Mouse (Mus musculus): ENCODE measurements around the gene Adcy4. TPM values are rescaled to one million over a fixed set of nuclear protein-coding genes. Genes with fewer than 3 reads are reported as not detected.

Gene Adcy4
- total and polyA plus RNA-seq, 2 experiments from 2014 or later: 10.6 to 17.4 TPM

GRCm38 (mm10) chr14:55781310-55781709, 2.6 kb downstream of the Adcy4 start:
- peak; percentile 81 for DNase-seq (ENCODE audit: low spot score)
- WGBS: 18% methylated on average over 14 of the region's 14 CpGs
- Histone ChIP-seq H3K9me3 (replicated peaks; ENCODE audit: control insufficient read depth, low read length) (no peaks in the 10 kb centered on the region), H3K27me3 (ENCODE audit: control insufficient read depth, insufficient read depth, low read length) (peaks cover 27% of the 10 kb centered on the region), H3K36me3 (replicated peaks; ENCODE audit: control insufficient read depth, insufficient read depth, low read length) (peaks cover 4% of the 10 kb centered on the region; the same call in 1 of the 2 replicates), H3K27ac (ENCODE audit: low read depth) (no peak overlapping the region), H3K4me3 (ENCODE audit: low read depth, low read length) (0 out of 2 replicates have a peak overlapping the region, but pooled peaks have one; percentile 4), H3K4me2 (ENCODE audit: low read depth, low read length) (peak overlapping the region; percentile 61), H3K4me1 (ENCODE audit: control insufficient read depth, insufficient read depth) (no peaks in the 10 kb centered on the region; the same call in 1 of the 2 replicates), H3K9ac (replicated peaks; ENCODE audit: low read depth, low read length) (no peak overlapping the region)
- ATAC-seq (ENCODE audit: insufficient read depth, low read depth): peak; percentile 71
- TF ChIP-seq EP300 (IDR thresholded peaks at IDR 0.05; ENCODE audit: low read depth) (no peak), CTCF (IDR thresholded peaks at IDR 0.05; ENCODE audit: low read depth) (peak; percentile 99)

DNA sequence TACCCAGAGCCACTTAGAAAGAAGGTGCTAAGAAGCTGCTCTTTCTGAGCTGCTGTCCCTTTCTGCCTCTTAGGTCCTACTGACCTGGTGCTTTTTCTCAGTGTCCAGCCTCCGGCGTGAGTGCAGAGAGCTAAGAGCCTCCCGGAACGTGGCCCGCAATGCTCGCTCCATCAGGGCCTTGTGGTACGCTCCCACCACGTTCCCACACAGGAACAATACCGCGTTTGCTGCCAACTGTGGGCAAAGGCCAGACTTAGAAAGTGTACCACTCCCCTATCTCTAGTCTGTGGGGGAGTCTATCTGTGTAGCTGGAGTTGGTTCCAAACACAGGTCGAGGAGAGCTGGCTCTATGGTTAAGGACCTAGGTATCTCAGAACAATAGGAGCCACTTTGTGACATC, 3.2 kb downstream of the Adcy4 start:
- no peaks in the 10 kb centered on the region; the same call in 1 of the 2 replicates for H3K4me1 ChIP-seq (ENCODE audit: control insufficient read depth, insufficient read depth)
- no peak overlapping the region for H3K27ac ChIP-seq (ENCODE audit: low read depth)
- peaks cover 4% of the 10 kb centered on the region; the same call in 1 of the 2 replicates for H3K36me3 ChIP-seq (replicated peaks; ENCODE audit: control insufficient read depth, insufficient read depth, low read length)
- peaks cover 27% of the 10 kb centered on the region for H3K27me3 ChIP-seq (ENCODE audit: control insufficient read depth, insufficient read depth, low read length)
- no peak overlapping the region for H3K9ac ChIP-seq (replicated peaks; ENCODE audit: low read depth, low read length)
- TF ChIP-seq CTCF (IDR thresholded peaks at IDR 0.05; ENCODE audit: low read depth): no peak
- TF ChIP-seq EP300 (IDR thresholded peaks at IDR 0.05; ENCODE audit: low read depth): no peak
- H3K9me3 ChIP-seq (replicated peaks; ENCODE audit: control insufficient read depth, low read length): no peaks in the 10 kb centered on the region
- H3K4me2 ChIP-seq (ENCODE audit: low read depth, low read length): no peak overlapping the region
- DNase-seq (ENCODE audit: low spot score) (no peak), ATAC-seq (ENCODE audit: insufficient read depth, low read depth) (no peak)
- no peak overlapping the region for H3K4me3 ChIP-seq (ENCODE audit: low read depth, low read length)
- 82% methylated on average over 11 of the region's 11 CpGs for WGBS

GRCm38 (mm10) chr14:55779656-55780055, 4.2 kb downstream of the Adcy4 start:
- peaks cover 22% of the 10 kb centered on the region for H3K27me3 ChIP-seq (ENCODE audit: control insufficient read depth, insufficient read depth, low read length)
- peaks cover 11% of the 10 kb centered on the region; the same call in 1 of the 2 replicates for H3K36me3 ChIP-seq (replicated peaks; ENCODE audit: control insufficient read depth, insufficient read depth, low read length)
- no peak overlapping the region for H3K9ac ChIP-seq (replicated peaks; ENCODE audit: low read depth, low read length)
- no peak overlapping the region for H3K4me2 ChIP-seq (ENCODE audit: low read depth, low read length)
- H3K9me3 ChIP-seq (replicated peaks; ENCODE audit: control insufficient read depth, low read length): no peaks in the 10 kb centered on the region
- DNase-seq (ENCODE audit: low spot score): no peak
- no peak overlapping the region for H3K27ac ChIP-seq (ENCODE audit: low read depth)
- ATAC-seq (ENCODE audit: insufficient read depth, low read depth): no peak
- WGBS: 60% methylated on average over 16 of the region's 16 CpGs
- H3K4me1 ChIP-seq (ENCODE audit: control insufficient read depth, insufficient read depth): no peaks in the 10 kb centered on the region; the same call in 1 of the 2 replicates
- no peak for TF ChIP-seq EP300 (IDR thresholded peaks at IDR 0.05; ENCODE audit: low read depth)
- no peak for TF ChIP-seq CTCF (IDR thresholded peaks at IDR 0.05; ENCODE audit: low read depth)
- H3K4me3 ChIP-seq (ENCODE audit: low read depth, low read length): no peak overlapping the region

GRCm38 (mm10) chr14:55778686-55779085, 5.2 kb downstream of the Adcy4 start:
- Histone ChIP-seq H3K9ac (replicated peaks; ENCODE audit: low read depth, low read length) (no peak overlapping the region), H3K4me2 (ENCODE audit: low read depth, low read length) (no peak overlapping the region), H3K27me3 (ENCODE audit: control insufficient read depth, insufficient read depth, low read length) (peaks cover 16% of the 10 kb centered on the region), H3K4me1 (ENCODE audit: control insufficient read depth, insufficient read depth) (no peaks in the 10 kb centered on the region; the same call in 1 of the 2 replicates), H3K4me3 (ENCODE audit: low read depth, low read length) (no peak overlapping the region), H3K27ac (ENCODE audit: low read depth) (no peak overlapping the region), H3K9me3 (replicated peaks; ENCODE audit: control insufficient read depth, low read length) (no peaks in the 10 kb centered on the region), H3K36me3 (replicated peaks; ENCODE audit: control insufficient read depth, insufficient read depth, low read length) (peaks cover 15% of the 10 kb centered on the region; the same call in 1 of the 2 replicates)
- ATAC-seq (ENCODE audit: insufficient read depth, low read depth): no peak
- WGBS: 84% methylated on average over 15 of the region's 15 CpGs
- TF ChIP-seq EP300 (IDR thresholded peaks at IDR 0.05; ENCODE audit: low read depth) (no peak), CTCF (IDR thresholded peaks at IDR 0.05; ENCODE audit: low read depth) (no peak)
- no peak for DNase-seq (ENCODE audit: low spot score)

DNA sequence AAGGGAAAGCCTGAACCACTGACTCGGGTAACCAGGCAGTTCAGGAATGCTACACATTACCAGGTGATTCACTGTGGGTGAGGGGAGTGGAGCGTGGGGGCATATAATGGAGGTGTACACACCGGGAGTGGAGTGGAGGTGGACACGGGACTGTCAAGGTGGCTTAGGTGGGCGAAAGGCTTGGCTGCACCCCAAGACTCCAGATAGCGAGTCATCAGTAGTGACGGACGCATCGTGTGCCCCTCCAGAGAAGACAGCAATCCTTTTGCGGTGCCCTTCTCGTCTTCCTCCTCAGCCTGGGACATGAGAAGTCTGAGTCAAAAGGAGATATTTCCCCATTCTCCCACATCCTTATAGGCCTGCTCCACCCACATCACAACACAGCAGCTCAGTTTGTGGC, 6.1 kb downstream of the Adcy4 start:
- H3K36me3 ChIP-seq (replicated peaks; ENCODE audit: control insufficient read depth, insufficient read depth, low read length): peaks cover 19% of the 10 kb centered on the region; the same call in 1 of the 2 replicates
- DNase-seq (ENCODE audit: low spot score) (no peak), ATAC-seq (ENCODE audit: insufficient read depth, low read depth) (no peak)
- no peak overlapping the region for H3K4me2 ChIP-seq (ENCODE audit: low read depth, low read length)
- TF ChIP-seq EP300 (IDR thresholded peaks at IDR 0.05; ENCODE audit: low read depth) (no peak), CTCF (IDR thresholded peaks at IDR 0.05; ENCODE audit: low read depth) (no peak)
- H3K4me1 ChIP-seq (ENCODE audit: control insufficient read depth, insufficient read depth): no peaks in the 10 kb centered on the region; the same call in 1 of the 2 replicates
- H3K4me3 ChIP-seq (ENCODE audit: low read depth, low read length): no peak overlapping the region
- no peak overlapping the region for H3K27ac ChIP-seq (ENCODE audit: low read depth)
- H3K27me3 ChIP-seq (ENCODE audit: control insufficient read depth, insufficient read depth, low read length): peaks cover 14% of the 10 kb centered on the region
- no peak overlapping the region for H3K9ac ChIP-seq (replicated peaks; ENCODE audit: low read depth, low read length)
- 82% methylated on average over 11 of the region's 11 CpGs for WGBS
- no peaks in the 10 kb centered on the region for H3K9me3 ChIP-seq (replicated peaks; ENCODE audit: control insufficient read depth, low read length)

DNA sequence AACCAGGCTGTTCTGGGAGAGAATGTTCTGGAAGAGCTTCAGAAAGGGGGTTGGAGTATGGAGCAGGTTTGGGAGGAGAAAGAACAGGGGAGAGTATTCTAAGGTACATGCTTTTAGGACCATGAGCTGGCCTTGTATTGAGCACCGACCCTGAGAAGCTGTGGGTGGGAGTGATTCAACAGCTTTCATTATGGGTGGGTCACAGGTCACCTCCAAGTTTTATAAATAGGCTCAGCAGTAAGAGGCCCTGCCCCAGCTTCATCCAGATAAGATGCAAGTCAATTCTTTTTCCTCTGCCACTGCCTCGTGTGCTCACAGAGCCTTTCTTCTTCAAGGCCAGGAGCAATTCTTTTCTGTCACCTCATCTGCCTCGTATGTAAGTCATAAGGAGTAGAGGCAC, 6.7 kb downstream of the Adcy4 start:
- TF ChIP-seq EP300 (IDR thresholded peaks at IDR 0.05; ENCODE audit: low read depth): no peak
- ATAC-seq (ENCODE audit: insufficient read depth, low read depth): no peak

More for the DNA sequence above, 6.7 kb downstream of the Adcy4 start:
- 26% methylated on average over 3 of the region's 3 CpGs for whole genome bisulfite sequencing
- Histone ChIP-seq H3K4me2 (ENCODE audit: low read depth, low read length) (no peak overlapping the region), H3K9me3 (replicated peaks; ENCODE audit: control insufficient read depth, low read length) (no peaks in the 10 kb centered on the region), H3K9ac (replicated peaks; ENCODE audit: low read depth, low read length) (no peak overlapping the region), H3K27me3 (ENCODE audit: control insufficient read depth, insufficient read depth, low read length) (0 out of 2 replicates have a peak, but pooled peaks cover 8% of the 10 kb centered on the region), H3K4me1 (ENCODE audit: control insufficient read depth, insufficient read depth) (no peaks in the 10 kb centered on the region; the same call in 1 of the 2 replicates), H3K27ac (ENCODE audit: low read depth) (no peak overlapping the region), H3K4me3 (ENCODE audit: low read depth, low read length) (no peak overlapping the region), H3K36me3 (replicated peaks; ENCODE audit: control insufficient read depth, insufficient read depth, low read length) (peaks cover 19% of the 10 kb centered on the region; the same call in 1 of the 2 replicates)
- DNase-seq (ENCODE audit: low spot score): no peak
